Mouse (Mus musculus) CD4-positive, CD25-positive, alpha-beta regulatory T cell (primary cell): ENCODE results near the gene Catsperd. TPM values are rescaled to one million over a fixed set of nuclear protein-coding genes. Genes with fewer than 3 reads are reported as not detected.

Experiments used
- polyA plus RNA-seq: library from polyadenylated mRNA; unstranded; fragments of 100-300 nt; shearing (Covaris generic); gene quantifications from one replicate; pipeline ENCODE4 v1.2.1, GENCODE M21; 2017

The Catsperd gene
- polyA plus RNA-seq = 2.0 TPM

DNA sequence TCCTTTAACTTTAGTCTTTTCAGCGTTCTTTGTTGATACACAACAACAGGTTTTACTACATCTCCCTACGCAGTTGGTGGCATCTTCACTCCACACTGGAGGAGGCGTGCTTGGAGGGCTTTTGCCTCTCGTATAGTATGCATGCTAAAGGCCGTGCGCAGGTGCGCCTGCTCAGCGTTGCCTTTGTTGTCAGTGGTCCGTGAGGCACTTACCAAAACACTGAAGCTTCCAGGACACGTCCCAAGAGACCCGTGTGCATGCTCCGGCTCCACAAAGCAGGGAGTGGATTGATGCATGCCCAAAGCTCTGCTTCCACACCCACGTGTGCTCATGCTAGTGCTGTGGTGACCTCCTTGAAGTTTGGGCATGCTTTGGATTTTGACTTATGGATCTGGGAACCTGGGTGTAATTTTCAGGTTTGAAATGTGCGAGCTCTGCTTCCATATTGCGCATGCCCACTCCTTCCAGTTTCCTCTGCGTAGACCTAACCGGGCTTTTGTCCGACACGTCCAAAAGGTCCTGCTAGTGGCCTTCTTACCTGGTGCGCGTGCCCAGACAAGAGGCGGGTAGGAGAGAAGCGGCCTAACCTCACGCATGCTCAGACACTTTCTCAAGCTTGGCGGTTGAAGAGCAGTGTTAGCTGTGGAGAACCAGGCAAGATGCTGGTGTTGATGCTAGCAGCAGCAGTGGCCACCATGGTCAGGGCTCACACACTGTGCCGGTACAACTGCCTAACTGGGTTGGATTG is at the start of gene Catsperd:
Gene Catsperd, plus strand, starts transcription at position 614 of the 748 bp plus-strand sequence.

DNA sequence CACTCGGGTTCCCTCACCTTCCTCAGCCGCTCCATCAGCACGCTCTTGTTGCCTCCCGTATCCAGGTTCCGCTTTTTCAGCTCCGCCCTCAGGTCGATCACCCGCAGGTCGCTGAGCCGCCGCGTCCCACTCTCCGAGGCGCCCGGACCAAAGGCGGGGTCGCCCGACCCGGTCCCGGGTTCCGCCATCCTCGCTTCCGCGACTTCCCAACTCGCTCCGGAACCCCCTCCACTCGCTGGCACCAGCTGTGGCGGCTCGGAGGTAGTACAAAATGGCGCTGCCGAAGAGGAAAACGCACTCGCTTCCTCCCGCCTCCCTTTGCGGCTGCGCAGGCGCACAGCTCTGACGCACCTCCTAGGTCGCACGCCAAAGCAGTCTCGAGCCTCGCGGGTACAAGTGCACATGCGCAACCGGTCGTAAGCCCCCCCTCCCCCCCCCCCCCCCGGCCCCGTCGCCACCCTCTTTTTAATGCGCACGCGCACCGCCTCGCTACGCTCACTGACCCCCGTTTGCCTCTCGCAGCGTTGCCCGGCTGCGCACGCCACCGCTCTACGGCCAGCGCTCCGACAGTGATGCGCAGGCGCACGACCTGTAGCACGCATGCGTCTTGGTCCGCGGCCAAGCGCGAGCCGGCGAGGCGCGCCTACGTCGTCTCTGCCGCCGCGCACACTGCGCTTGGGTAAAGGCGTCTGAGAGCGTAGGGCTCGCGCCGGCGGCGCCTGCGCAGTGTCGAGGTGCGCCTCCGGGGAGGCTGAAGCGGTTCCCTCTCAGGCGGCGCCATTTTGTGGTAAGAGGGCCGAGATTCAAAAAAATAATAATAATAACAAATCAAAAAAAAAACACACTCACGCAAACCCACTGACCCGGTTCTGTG is 43.4 kb upstream of the Catsperd start, which contains the start of the genes Safb2 and Safb:
Gene Safb2, minus strand, starts transcription at position 329 of the 874 bp plus-strand sequence.
Gene Safb, plus strand, starts transcription at position 569 of the 874 bp plus-strand sequence.

DNA sequence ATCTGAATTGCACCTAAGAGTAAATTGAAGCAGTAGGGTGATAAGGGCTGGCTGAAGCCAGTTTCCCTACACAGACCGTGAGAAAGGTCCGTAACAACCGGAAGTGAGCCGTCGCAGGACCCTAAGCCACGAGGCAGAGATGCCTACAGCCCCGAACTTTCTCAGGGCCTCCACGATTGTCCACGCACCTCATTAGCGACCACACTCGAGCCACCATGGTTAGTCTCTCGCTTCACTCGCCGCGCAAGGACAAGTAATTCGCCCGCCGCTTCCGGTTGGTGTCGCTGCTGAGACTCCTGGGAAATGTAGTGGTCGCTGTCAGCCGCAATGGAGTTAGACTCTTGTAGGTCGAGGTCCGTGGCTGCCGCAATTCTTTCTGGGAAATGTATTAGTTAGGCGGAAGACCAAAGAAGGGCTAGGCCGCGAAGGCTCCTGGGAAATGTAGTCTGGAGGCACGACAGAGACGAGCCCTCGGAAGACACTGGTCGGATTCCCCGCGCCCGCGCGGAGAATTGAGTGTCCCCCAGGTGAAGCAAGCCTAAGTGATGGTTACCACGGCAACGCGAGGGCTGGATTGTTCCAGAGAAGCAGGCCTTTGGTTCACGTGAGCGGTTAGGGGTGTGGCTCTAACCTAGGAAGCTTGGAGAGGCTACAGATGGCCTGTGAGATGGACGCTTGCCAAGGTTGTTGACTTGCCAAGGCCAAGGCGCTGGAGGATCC is 18.3 kb upstream of the Catsperd start, which contains the start of gene 2410015M20Rik:
Gene 2410015M20Rik, minus strand, starts transcription at position 320 of the 720 bp plus-strand sequence.

DNA sequence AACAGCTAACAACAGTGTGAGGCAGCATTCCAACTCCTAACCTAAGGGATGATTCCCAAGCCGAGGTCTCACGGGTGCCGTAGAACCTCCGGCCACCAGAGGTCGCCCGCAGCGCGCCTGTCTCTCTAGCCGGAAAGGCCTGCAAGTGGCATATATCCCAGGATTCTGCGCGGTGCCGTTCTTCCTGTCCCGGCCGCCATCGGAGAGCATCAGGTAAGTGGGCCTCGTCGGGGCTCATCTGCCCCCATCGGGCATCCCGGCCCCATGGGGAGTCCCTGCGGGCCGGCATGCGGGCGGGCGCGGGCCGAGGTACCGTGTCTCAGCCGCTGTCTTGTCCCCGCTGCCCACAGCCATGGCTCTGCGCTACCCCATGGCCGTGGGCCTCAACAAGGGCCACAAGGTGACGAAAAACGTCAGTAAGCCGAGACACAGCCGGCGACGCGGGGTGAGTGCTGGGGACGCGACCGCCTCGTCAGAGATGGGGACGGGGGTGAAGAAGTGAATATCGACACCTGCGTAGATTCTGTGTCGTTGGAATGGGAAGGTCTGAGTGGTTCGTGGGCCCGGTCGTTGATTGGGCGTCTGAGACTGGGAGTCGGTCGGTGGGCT is 14.6 kb upstream of the Catsperd start, which contains the start of gene Rpl36:
Gene Rpl36, plus strand, starts transcription at position 181 of the 609 bp plus-strand sequence.

DNA sequence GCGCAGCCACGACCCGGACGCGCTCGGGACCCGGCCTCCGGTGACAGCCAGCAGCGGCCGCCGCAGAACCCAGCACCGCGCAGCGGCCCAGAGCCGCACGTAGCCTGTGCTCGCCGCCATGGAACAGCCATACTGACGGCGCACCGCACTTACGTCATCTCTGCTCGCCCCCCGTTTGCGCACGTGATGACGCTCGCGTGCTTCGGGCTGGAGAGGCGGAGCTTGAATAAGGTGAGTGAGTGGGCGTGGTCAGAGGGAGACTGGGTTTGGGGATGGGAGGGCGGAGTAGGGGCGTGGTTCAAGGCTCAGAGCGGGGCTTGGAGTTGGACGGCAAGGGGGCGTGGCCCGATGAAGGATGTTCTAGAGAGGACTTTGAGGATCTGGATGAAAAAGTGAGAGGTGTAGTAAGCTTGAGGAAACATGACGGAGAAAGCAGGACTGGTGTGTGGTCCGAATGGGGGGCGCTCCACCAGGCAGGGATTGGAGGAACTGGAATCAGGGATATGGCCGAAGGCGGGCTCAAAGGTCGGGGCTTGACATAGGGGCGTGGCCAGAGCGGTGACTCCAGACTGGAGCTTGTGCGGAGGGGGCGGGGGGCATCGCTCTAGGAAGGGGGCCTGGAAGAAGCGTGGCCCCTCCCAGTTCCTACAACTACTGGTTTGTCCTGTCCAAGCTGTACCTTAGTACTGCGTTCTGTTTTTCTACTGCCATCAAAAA is 1.0 kb upstream of the Catsperd start, which contains the start of gene Lonp1:
Gene Lonp1, minus strand, starts transcription at position 134 of the 717 bp plus-strand sequence.

DNA sequence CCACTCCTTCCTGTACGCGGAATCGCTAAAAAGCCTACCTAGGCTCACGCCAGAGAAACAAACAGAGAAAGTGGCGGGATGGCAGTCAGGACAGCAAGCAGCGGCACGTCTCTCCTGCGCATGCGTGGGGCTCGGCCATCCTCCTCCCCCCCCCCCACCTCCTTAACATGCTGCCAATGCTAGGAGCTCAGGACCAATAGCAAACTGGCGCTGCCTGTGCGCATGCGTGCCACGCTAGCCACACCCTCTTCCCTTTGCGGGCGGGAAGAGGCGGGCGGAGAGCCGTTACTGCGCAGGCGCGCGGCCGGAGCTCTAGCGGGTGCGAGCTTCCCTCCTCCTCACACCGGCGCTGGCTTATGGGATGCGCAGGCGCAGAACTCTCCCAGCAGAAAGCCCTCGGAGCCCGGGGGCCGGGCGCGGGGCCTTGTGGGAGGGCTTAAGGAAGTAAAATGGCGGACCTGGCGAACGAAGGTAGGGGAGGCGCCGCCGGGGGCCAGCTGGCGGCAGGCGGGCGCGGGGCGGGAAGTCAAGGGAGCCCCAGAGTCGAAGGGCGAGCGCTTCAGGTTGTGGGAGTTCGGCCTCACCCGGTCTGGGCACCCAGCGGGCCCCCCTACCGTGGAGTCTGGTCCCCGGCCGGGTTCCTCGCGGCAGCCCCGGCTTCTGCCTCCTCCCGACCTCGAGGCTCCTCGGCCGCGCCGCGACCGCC is 45.2 kb downstream of the Catsperd start, which contains the start of gene Ranbp3:
Gene Ranbp3, plus strand, starts transcription at position 354 of the 706 bp plus-strand sequence.

Other genes with a start within 250 kb of the Catsperd start
- gene Ptprs, start 151.7 kb upstream of the Catsperd start, polyA plus RNA-seq = 44.4 TPM
- gene Znrf4, start 115.7 kb upstream of the Catsperd start, polyA plus RNA-seq = not detected
- 1.4 TPM for gene Gm20219, start 73.8 kb upstream of the Catsperd start, polyA plus RNA-seq
- gene Safb2, start 43.6 kb upstream of the Catsperd start, polyA plus RNA-seq = 151 TPM
- 170 TPM for gene Safb, start 43.3 kb upstream of the Catsperd start, polyA plus RNA-seq
- 197 TPM for gene 2410015M20Rik, start 18.4 kb upstream of the Catsperd start, polyA plus RNA-seq
- 1,792 TPM for gene Rpl36, start 14.7 kb upstream of the Catsperd start, polyA plus RNA-seq
- 47.3 TPM for gene Lonp1, start 1.3 kb upstream of the Catsperd start, polyA plus RNA-seq
- 110 TPM for gene Ranbp3, start 45.2 kb downstream of the Catsperd start, polyA plus RNA-seq
- 249 TPM for gene Ndufa11, start 89.6 kb downstream of the Catsperd start, polyA plus RNA-seq
- 21.2 TPM for gene Vmac, start 89.9 kb downstream of the Catsperd start, polyA plus RNA-seq
- gene Nrtn, start 129.4 kb downstream of the Catsperd start, polyA plus RNA-seq = 0.18 TPM
- gene Dus3l, start 136.6 kb downstream of the Catsperd start, polyA plus RNA-seq = 57.9 TPM
- 1.8 TPM for gene Prr22, start 142.1 kb downstream of the Catsperd start, polyA plus RNA-seq
- gene Rfx2, start 202.9 kb downstream of the Catsperd start, polyA plus RNA-seq = 1.4 TPM
- not detected for gene Acsbg2, start 246.3 kb downstream of the Catsperd start, polyA plus RNA-seq
- 0.24 TPM for gene 1700061G19Rik, start 247.3 kb downstream of the Catsperd start, polyA plus RNA-seq